Mouse (Mus musculus) stomach, postnatal 0 days (tissue): ENCODE results near the gene Apc2. TPM values are rescaled to one million over a fixed set of nuclear protein-coding genes. Genes with fewer than 3 reads are reported as not detected.

Experiments
- ATAC-seq: fragments of 200-750 bp; cut with Nextera tagmentation; 2 replicates; pipeline ENCODE4 v1.8.0; 2017; ENCODE audit not compliant: low FRiP score, low TSS enrichment
- DNase-seq: peaks from one replicate; pipeline ENCODE4 v3.0.0-alpha.2; 2016; ENCODE audit warnings: low spot score
- H3K27ac ChIP-seq: fragments of 300-500 bp; sonication (generic); replicated peaks from 2 replicates; pipeline ENCODE4 v1.5.1; 2014; ENCODE audit warnings: mild to moderate bottlenecking, control low read depth
- H3K27me3 ChIP-seq: fragments of 300-500 bp; sonication (generic); 2 replicates; pipeline ENCODE4 v1.6.1; 2014; ENCODE audit warnings: low read length; ENCODE audit not compliant: control insufficient read depth, insufficient read depth
- H3K36me3 ChIP-seq: fragments of 300-500 bp; sonication (generic); 2 replicates; pipeline ENCODE4 v1.6.1; 2014; ENCODE audit warnings: low read length, mixed read lengths; ENCODE audit not compliant: control insufficient read depth, insufficient read depth
- H3K4me1 ChIP-seq: fragments of 300-500 bp; sonication (generic); replicated peaks from 2 replicates; pipeline ENCODE4 v1.6.1; 2014; ENCODE audit warnings: antibody characterized with exemption; ENCODE audit not compliant: control insufficient read depth, insufficient read depth
- H3K4me2 ChIP-seq: fragments of 300-500 bp; sonication (generic); replicated peaks from 2 replicates; pipeline ENCODE4 v1.6.1; 2014; ENCODE audit warnings: low read depth, mild to moderate bottlenecking, control low read depth, moderate library complexity
- H3K4me3 ChIP-seq: fragments of 300-500 bp; sonication (generic); 2 replicates; pipeline ENCODE4 v1.5.1; 2014; ENCODE audit warnings: low read depth, low read length, control low read depth
- H3K9ac ChIP-seq: fragments of 300-500 bp; sonication (generic); 2 replicates; pipeline ENCODE4 v1.6.1; 2014; ENCODE audit warnings: mild to moderate bottlenecking, low read length, control low read depth, mixed read lengths
- H3K9me3 ChIP-seq: fragments of 300-500 bp; sonication (generic); 2 replicates; pipeline ENCODE4 v1.6.1; 2016; ENCODE audit warnings: low read length; ENCODE audit not compliant: control insufficient read depth
- CTCF ChIP-seq: IDR thresholded peaks from 2 replicates; pipeline ENCODE4 v1.5.1; 2016; ENCODE audit warnings: antibody characterized with exemption, low read depth, mild to moderate bottlenecking, moderate library complexity
- EP300 ChIP-seq: optimal IDR thresholded peaks from 2 replicates; pipeline ENCODE3; 2016; ENCODE audit warnings: antibody characterized with exemption
- WGBS: fragments of 180-500 bp; shearing (Covaris S2); extraction: QIAGEN DNeasy Blood & Tissue Kit; methylation state at CpG from one replicate; pipeline ENCODE4 v1.1.7; 2014; 5-methylcytosine and 5-hydroxymethylcytosine counted together
- polyA plus RNA-seq: library from polyadenylated mRNA; unstranded; fragments of >200 nt; fragmentation: Nextera tagmentation; extraction: Ambion mirVana; gene quantifications from 2 replicates; pipeline ENCODE4 v1.2.1, GENCODE M21; 2015

The Apc2 gene
- polyA plus RNA-seq, 1 experiment from 2014 or later = 1.2 TPM

DNA sequence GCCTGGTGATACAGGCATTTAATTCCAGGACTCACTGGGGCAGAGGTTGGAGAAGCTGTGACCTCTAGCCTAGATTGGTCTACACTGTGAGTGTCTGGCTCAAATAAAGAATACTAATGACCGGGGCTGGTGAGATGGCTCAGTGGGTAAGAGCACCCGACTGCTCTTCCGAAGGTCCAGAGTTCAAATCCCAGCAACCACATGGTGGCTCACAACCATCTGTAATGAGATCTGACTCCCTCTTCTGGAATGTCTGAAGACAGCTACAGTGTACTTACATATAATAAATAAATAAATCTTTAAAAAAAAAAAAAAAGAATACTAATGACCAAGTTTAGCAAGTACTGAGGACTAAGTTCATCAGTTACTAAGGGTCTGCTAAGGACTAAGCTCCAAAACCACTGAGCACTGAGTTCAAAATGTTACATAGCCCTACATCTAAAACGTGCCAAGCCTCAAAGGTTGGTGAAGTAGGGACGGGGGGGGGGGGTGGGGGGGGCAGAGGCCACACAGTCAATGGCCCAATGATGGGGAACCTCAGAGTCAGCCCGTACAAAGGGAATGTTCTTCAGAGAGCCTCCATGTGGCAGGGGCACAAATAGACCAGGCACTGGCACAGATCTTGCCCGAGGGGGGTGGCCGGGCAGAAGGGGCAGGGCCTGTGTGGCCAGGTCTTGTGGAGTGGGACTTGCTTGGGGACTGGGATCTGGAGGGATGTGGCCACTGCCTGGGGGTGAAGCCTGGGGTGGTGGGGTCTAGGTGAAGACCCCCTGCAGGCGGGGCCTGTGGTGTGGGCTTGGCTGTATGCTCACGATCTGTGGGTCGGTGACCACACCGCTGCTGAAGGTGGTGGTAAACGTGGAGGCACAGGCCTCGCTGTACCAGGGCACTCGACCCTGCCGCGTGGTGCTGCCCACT lies 28.6 kb downstream of the Apc2 start:
- no peak overlapping the region for H3K4me3 ChIP-seq
- DNase-seq (no peak), ATAC-seq (no peak)
- WGBS = 78% methylated on average over 17 of the region's 17 CpGs
- no peaks in the 10 kb centered on the region for H3K27me3 ChIP-seq
- H3K4me2 ChIP-seq = peak overlapping the region; percentile 97; the same call in 1 of the 2 replicates
- TF ChIP-seq EP300 = no peak
- TF ChIP-seq CTCF = no peak
- no peaks in the 10 kb centered on the region for H3K9me3 ChIP-seq
- H3K9ac ChIP-seq = no peak overlapping the region
- H3K27ac ChIP-seq = no peak overlapping the region
- no peaks in the 10 kb centered on the region for H3K36me3 ChIP-seq
- peaks cover 10% of the 10 kb centered on the region; the same call in 1 of the 2 replicates for H3K4me1 ChIP-seq

- no peak for DNase-seq
- H3K36me3 ChIP-seq = no peaks in the 10 kb centered on the region
- ATAC-seq = no peak
- H3K4me3 ChIP-seq = no peak overlapping the region
- no peak overlapping the region for H3K4me2 ChIP-seq
- peaks cover 8% of the 10 kb centered on the region; the same call in 1 of the 2 replicates for H3K4me1 ChIP-seq
- WGBS = 76% methylated on average over 21 of the region's 21 CpGs
- H3K9ac ChIP-seq = no peak overlapping the region
- H3K27me3 ChIP-seq = no peaks in the 10 kb centered on the region
- no peak overlapping the region for H3K27ac ChIP-seq
- H3K9me3 ChIP-seq = no peaks in the 10 kb centered on the region
- TF ChIP-seq CTCF (no peak), EP300 (no peak)
These were observed 29.3 kb downstream of the Apc2 start for GRCm38 (mm10) chr10:80325045-80325444.

DNA sequence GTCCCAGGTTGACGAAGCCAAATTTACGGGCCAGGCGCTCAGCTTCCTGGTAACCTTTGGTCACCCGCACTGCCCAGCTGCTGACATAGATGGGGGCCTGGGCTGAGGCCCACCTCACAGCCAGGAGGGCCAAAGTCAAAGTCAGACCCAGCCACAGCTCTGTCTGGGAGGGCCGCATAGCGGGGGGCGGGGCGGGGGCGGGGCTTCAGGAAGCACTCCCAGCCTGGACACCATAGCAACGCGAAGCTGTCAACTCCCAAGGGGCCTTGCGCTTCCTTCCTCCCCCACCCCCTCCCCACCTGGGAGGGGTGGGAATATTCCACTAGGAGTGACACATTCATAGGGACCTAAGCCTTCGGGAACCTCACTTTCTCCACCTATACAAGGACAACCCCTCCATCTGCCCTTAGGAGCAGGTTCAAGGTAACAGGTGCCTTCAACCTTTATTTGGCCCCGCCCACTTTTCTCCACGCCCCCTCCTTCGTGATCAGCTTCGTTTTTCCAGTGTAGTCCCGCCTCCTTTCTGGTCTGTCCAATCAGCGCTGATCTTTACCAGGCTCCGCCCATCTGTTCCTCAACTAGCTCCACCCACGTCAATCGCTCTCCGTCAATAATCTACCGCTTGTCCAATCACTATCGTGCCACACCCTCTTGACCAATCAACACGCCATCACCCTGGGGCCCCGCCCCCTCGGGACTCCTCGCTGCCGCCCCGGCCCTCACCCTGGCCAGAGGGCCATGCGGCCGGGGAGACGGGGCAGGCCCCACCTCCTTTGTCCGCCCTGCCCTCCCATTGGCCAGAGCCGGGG lies 33.7 kb downstream of the Apc2 start, which contains the start of the genes Pcsk4 and Reep6:
Pcsk4 (minus strand) TSS at position 226 of the 809 bp plus-strand sequence.
Reep6 (plus strand) TSS at position 681 of the 809 bp plus-strand sequence.
- peak within 1 kb of the TSS; percentile 56; the same call in 1 of the 2 replicates for H3K27ac ChIP-seq

DNA sequence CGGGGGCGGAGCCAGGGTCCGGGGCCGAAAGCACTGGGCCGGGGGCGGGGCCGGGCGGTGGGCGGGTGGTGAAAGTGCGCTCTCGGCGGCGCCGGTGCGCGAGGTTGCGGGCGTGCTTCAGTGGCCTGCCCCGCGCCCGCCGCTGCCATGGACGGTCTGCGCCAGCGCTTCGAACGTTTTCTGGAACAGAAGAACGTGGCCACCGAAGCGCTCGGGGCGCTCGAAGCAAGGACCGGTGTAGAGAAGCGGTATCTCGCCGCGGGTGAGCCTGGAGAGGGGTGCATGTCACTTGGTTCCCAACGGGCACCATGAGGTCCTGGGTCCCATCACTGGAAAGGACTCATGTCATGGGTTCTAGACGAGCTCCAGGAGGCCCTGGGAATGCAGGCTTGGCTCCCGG lies 34.3 kb downstream of the Apc2 start:
- no peak for DNase-seq
- H3K27ac ChIP-seq = peak overlapping the region; percentile 56; the same call in 1 of the 2 replicates
- no peak for ATAC-seq
- H3K27me3 ChIP-seq = no peaks in the 10 kb centered on the region
- peak overlapping the region; percentile 35 for H3K4me3 ChIP-seq
- H3K4me1 ChIP-seq = peaks cover 9% of the 10 kb centered on the region; the same call in 1 of the 2 replicates
- no peaks in the 10 kb centered on the region for H3K36me3 ChIP-seq
- 1% methylated on average over 40 of the region's 41 CpGs for WGBS
- peak overlapping the region; percentile 77 for H3K4me2 ChIP-seq
- no peaks in the 10 kb centered on the region for H3K9me3 ChIP-seq
- TF ChIP-seq CTCF (no peak), EP300 (no peak)
- H3K9ac ChIP-seq = peak overlapping the region; percentile 41

More for the DNA sequence above, 33.7 kb downstream of the Apc2 start, which contains the start of the genes Pcsk4 and Reep6:
- Histone ChIP-seq H3K9me3 (no peaks in the 10 kb centered on the region), H3K36me3 (no peaks in the 10 kb centered on the region), H3K27me3 (no peaks in the 10 kb centered on the region), H3K4me1 (peaks cover 9% of the 10 kb centered on the region; the same call in 1 of the 2 replicates), H3K9ac (peak within 1 kb of the TSS; percentile 41), H3K4me2 (peak within 1 kb of the TSS; percentile 77), H3K4me3 (peak within 1 kb of the TSS; percentile 35)
- no peak for TF ChIP-seq CTCF
- WGBS = 3% methylated on average over 36 of the region's 36 CpGs
- DNase-seq = peak; percentile 99
- ATAC-seq = peak; percentile 95

GRCm38 (mm10) chr10:80330888-80331287 lies 35.1 kb downstream of the Apc2 start:
- no peak for TF ChIP-seq EP300
- no peak for TF ChIP-seq CTCF
- Histone ChIP-seq H3K4me1 (peaks cover 9% of the 10 kb centered on the region; the same call in 1 of the 2 replicates), H3K4me3 (no peak overlapping the region; the same call in 1 of the 2 replicates), H3K9ac (peak overlapping the region; percentile 41; the same call in 1 of the 2 replicates), H3K4me2 (peak overlapping the region; percentile 77), H3K36me3 (no peaks in the 10 kb centered on the region), H3K27me3 (no peaks in the 10 kb centered on the region), H3K9me3 (no peaks in the 10 kb centered on the region), H3K27ac (0 out of 2 replicates have a peak overlapping the region, but pooled peaks have one; percentile 40)
- 38% methylated on average over 2 of the region's 2 CpGs for WGBS
- DNase-seq = no peak
- no peak for ATAC-seq
